Mouse (Mus musculus): ENCODE data around the gene Mgat4b.
"Not testable (repeated sequence)": the region's sequence is repeated elsewhere in the genome, so short reads cannot be mapped to it uniquely, and the experiment has no call there.

Gene Mgat4b

GRCm38 (mm10) chr11:50210505-50211151 lies at the start of gene Mgat4b, which contains the start of gene Sqstm1:
Gene Mgat4b, plus strand, starts transcription at chr11:50210890.
Gene Sqstm1, minus strand, starts transcription at chr11:50210827.
- peak; percentile 84 for DNase-seq (ENCODE audit: low spot score)

DNA sequence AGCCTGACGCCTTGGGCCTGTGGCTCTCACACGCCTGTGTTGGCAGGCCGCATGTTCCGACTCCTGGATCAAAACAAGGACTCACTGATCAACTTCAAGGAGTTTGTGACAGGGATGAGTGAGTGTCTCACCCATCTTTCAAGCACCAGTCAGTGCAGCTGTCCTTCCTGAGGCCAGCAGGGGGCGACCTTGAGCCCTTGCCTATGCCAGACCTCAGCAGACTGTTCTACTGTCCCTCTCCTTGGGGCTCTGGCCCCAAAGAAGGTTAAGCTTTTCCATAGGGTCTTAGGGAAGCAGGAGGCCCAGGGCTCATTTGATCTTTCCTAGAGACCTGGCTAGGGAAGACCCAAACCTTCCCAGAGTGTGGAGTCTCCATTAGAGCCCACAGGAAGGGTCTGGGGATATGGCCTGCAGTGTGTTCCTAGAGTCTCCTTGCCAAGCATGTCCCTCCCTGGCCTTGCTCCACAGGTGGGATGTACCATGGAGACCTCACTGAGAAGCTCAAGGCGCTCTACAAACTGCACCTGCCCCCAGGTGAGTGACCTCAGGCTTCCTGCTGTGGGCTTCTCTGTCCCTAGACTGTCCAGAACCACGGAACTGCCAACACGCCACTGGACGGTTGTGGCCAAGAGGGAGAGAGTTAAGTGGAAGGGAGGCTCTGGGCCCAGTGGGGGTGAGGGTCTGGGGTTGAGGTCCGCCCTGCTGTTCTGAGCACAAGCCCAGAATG lies 48.9 kb upstream of the Mgat4b start:
- no peak for DNase-seq (ENCODE audit: low spot score)

DNA sequence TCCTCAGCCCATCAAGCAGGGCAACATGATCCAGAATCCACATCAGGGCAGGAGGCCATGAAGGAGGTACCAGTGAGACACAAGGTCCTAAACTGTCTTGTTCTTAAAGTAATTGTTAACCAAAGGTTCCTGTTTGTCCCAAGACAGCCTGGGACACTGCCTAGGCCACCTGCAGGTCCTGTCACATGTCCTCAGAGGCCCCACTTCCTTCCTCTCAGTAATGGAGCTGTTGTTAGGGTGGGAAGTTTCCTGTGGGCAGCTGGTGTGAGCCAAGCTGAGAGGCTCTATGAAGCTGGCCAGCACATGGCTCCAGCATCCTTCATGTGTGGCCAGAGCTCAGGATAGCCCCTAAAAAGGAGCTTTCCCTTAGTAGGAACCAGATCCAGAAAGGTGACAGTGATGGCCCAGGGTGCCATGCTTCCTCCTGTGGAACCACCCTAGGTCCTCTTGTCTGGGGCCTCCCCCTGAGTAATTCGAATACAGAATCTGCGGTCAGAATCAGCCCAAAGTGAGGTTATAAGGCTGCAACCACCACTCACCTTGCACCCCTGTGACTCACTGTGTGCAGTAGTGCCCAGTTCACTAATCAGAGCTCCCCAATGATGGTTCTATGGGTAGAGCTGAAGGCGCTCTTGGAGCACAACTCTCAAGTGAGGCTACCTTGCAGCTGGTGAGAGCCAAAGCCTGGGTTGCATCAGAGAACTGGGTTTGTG lies 48.2 kb upstream of the Mgat4b start:
- no peak for DNase-seq (ENCODE audit: low spot score)

DNA sequence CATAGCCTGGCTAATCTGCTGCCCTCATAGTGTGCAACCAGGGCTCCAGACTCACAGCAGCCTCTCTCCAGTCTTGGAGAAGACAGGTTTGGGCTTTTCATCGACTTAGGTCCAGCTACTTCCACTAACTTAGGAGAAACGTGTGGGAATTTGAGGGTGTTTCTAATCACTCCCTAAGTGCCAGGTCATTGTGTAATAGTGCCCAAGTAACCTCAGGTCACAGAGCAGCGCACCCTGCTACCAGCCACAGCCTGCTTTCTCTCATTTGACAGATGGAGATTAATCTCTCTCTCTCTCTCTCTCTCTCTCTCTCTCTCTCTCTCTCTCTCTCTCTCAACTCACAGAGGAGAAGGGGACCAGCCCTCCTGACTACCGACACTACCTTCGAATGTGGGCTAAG lies 42.3 kb upstream of the Mgat4b start:
- DNase-seq (ENCODE audit: low spot score) = no peak

DNA sequence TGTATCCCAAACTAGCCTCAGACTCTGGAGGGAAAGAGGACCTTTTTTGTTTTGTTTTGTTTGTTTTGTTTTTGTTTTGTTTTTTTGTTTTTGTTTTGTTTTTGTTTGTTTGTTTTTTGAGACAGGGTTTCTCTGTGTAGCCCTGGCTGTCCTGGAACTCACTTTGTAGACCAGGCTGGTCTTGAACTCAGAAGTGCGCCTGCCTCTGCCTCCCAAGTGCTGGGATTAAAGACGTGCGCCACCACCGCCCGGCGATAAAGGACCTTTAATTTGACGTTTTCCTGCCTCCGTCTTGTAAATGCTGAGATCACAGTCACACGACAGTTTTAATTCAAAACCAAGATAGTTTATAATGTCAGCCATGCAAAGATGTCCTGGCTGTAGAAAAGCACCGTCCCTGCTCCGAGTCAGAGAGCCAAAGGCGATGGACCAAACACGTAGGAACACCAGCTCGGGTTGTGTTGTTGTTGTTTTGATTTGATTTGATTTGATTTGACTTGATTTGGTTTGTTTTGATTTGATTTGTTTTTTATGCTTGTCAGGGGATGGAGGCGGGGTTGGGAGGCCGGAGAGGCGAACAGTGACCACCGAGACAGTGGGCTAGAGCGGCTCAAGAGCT lies 36.5 kb upstream of the Mgat4b start, which contains the start of gene Mrnip:
TSS of gene Mrnip (plus strand) at position 334 of the 619 bp plus-strand sequence.
- DNase-seq (ENCODE audit: low spot score) = not testable (repeated sequence)

DNA sequence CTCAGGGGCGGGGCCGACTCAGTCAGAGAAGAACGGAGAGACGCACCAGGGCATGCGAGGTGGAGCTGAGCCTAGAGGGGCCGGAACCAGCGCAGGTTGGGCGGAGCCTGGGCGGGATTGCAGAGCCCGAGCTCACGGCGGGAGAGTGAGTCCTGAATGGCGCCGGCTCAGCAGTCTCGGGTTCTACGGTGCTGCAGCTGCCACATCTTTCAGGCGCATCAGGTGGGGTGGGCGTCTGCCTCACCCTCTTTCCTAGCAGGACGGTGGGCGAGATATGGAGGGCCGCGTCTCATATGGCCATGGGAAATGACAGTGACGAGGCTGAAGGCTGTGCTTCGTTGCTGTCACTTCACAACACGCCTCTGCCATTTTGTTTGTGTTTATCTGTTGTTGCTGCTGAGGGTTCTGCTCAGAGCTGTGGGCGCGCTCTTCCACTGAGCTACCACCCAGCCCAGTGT lies 35.9 kb upstream of the Mgat4b start:
- DNase-seq (ENCODE audit: low spot score) = peak; percentile 98

- no peak for DNase-seq (ENCODE audit: low spot score)
These were observed 34.3 kb upstream of the Mgat4b start for GRCm38 (mm10) chr11:50176351-50176750.

DNA sequence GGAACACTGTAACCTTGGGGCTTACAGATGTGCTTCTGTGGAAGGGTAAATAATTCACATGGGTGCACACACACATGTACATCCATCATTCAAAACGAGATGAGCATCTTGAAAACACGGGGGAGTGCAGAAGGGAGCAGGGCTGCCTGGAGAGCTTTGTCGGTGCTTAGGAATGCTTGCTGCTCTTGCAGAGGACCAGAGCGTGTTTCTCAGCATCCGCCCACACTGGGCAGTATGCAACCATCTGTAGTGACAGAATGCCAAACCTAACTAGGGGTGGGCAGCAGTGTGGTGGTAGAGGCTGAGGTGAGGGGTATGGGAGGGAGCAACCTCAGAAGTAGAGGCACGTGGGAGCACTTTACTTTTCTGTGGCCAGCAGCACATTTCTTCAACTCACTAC lies 33.6 kb upstream of the Mgat4b start:
- DNase-seq (ENCODE audit: low spot score) = no peak

- DNase-seq (ENCODE audit: low spot score) = no peak
These were observed 31.9 kb upstream of the Mgat4b start for GRCm38 (mm10) chr11:50178532-50179488.

DNA sequence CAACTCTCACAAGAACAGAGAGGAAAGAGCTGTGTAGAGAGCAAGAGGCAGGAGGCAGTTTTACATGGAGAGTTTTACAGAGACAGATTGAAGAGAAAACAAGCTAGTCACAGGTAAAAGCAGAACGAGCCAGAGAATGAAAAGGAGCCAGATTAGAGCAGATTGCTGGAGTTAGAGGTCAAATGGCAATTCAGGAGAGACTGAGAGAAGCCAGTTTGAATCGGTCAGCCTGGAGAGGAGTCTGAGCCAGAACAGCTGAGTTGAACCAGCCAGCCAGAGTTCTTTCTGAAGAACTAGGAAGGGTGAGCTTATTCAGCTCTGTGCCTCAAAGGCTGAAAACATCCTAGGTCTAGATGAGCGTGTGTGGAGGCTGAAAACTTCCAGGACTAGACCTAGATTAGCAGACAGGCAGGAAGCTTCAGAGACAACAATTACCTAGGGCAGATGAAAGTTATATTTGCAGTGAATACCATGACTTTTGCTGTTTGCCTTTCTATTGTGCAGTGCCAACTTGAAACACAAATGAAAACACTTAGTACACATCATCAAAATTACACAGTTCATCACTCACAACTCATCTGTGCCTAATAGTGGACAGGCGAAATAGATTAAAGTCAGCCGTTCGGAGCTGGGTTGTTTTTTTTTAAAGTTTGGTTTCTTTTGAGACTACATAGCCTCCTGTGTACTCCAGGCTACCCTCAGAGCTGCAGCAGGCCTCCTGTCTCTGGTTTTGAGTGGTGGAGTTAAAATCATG lies 30.0 kb upstream of the Mgat4b start:
- DNase-seq (ENCODE audit: low spot score) = no peak

DNA sequence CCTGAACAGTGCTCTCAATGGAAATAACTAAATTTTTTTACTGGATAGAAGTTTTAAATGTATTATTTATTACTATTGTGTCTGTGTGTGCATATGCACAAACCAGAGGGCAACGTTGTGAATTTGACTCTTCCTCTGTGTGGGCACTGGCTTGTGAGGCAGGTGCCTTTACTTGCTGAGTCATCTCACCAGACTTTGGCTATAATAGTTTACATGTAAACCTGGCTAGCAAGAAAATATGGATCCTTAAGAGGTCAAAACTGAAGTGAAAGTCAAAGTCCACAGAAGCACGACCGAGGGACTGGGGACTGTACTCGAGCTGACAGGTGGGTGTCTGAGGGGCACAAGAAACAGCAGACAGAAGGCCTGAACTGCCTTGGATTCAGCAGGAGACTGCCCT lies 28.0 kb upstream of the Mgat4b start:
- no peak for DNase-seq (ENCODE audit: low spot score)

DNA sequence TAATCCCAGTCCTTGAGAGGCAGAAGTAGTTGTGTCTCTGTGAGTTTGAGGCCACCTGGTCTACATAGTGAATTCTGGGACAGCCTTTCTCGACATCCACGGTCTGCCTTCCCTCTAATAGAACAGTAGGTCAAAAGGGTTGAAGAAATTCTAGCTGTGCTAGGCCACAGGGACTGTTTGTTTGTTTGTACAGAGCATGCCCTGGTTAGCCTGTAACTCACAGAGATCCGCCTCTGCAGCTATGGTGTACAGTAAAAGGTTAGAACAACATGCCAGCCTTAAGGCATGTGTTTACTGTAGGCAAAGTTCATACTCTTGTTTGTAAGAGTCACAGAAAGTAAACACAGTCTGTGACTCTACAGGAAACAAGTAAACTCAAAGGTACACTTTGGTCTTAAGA lies 25.9 kb upstream of the Mgat4b start:
- no peak for DNase-seq (ENCODE audit: low spot score)

DNA sequence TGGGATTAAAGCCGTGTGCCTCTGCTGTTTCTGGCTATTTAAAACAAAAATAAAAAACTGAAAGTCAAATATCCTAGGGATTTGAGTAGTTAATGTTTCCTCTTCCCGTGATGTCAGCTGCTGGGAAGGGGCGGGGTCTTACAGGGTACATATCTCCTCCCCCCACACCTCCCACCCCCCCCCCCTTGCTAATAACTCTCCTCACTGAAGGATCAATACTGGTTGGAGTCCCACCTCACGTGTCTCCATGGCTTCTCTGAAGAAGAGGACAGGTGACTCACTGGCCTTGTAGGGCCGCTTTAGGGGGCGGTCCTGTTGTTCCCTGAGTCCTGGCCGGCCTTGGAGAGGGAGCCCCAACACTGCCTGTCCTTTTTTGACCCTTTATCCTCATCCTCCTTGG lies 22.0 kb upstream of the Mgat4b start:
- DNase-seq (ENCODE audit: low spot score) = no peak

DNA sequence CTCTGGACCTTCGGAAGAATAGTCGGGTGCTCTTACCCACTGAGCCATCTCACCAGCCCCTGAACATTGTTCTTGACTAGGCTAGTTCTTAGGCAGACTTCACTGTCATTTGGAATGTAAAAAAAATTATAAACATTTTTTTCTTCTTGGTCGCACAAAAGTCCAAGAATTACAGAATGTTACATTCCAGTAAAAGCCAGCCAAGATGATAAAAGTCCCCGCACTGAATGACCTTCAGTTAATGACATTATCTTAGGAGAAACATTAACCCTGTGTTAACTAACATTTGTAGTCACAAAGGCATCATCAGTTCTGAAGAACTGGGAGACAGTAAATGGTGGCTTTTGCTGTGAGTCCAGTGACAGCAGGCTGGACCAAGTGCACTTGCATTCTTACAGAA lies 20.3 kb upstream of the Mgat4b start:
- no peak for DNase-seq (ENCODE audit: low spot score)

DNA sequence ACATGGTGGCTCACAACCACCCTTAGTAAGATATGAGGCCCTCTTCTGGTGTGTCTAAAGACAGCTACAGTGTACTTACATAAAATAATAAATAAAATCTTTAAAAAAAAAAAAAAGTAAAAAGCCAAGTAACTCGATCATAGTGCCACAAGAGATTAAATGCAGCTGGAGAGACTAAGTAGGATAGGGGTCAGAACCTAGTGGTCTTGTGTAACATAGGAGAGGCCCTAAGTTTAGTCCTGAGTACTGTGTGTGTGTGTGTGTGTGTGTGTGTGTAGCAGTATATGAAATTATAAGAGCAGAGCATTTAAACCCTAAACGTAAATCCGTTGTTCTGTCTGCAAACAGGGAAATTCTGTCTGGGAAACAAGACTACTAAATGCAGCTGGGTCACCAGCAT lies 18.4 kb upstream of the Mgat4b start:
- no peak for DNase-seq (ENCODE audit: low spot score)

- no peak for DNase-seq (ENCODE audit: low spot score)
These were observed 16.6 kb upstream of the Mgat4b start for GRCm38 (mm10) chr11:50194070-50194469.

DNA sequence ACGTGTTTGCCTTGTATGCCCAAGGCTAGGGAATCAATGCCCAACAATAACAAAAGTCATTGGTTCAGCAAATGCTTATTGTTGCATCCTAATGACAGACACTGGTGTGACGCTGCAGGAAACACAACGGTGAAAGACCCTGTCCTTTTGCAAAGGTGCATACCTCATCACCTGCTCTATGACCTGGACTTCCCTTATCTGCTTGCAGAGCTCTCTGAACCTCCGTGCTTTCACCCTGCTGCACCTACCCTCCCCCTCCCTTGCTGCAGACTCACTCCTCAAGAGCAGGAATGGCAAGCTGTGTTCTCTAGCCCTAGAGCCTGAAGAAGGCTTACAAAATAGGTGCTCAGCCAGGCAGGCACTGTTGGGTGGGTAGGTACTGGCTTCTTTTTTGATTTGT lies 15.9 kb upstream of the Mgat4b start:
- DNase-seq (ENCODE audit: low spot score) = no peak

DNA sequence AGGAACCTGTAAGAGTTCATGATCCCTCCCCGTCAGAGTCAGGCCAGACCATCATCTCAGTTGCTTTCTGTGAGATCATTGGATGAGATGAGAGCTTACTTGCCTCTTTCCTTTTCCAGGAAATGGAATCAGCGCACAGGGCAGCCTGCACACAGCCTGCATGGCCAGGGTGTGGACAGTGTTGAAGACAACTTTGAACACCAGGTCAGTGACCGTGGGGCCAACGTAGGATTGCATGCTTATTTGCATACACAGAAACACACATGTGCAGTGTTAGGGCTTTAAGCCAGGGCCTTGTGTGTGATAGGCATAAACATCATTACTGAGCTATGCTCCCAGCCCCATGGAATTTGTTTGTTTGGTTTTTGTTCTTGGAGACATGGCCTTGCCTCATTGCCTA lies 13.2 kb upstream of the Mgat4b start:
- DNase-seq (ENCODE audit: low spot score) = no peak

GRCm38 (mm10) chr11:50198219-50198846 lies 12.4 kb upstream of the Mgat4b start:
- DNase-seq (ENCODE audit: low spot score) = no peak

- DNase-seq (ENCODE audit: low spot score) = no peak
These were observed 11.8 kb upstream of the Mgat4b start for GRCm38 (mm10) chr11:50198916-50199315.
